In the genomic region with DNA sequence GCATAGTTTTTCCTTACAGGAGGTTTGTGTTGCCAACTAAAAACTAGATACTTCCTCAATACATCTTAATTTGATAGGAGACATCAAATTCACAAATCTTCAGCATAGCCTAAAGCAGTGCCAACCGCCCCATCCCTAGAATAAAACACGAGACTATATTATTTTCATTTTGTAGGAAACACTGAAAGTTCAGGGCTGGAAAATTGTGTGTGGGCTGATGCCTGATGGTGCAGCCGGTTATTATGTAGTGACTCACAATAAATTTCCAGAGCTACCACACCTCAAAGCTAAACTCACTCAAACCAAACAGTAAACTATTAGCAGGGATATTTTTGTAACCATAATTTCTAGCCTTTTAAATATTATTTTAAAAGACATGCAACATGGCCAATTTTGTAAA, we compare ENCODE assay signal across 29 mouse cellular contexts.
A peak's percentile ranks its signal among the peaks of the same experiment; 100 is the strongest.
DNase-seq lines count a peak whose midpoint lies in the region.
"Had no signal": no experiment of that assay in that cellular context is flagged by ENCODE, and none has a peak within 500 bp of the region (broad histone marks: within the 10 kb centered on the region; RNA-seq: fewer than 3 reads in every experiment).

No protein-coding gene starts in this region.

- H3K4me3 ChIP-seq in hindbrain, embryonic 10.5 days = no peak overlapping the region
- H3K4me3 ChIP-seq: embryonic facial prominence, embryonic 10.5 days; embryonic facial prominence, embryonic 15.5 days; forebrain, embryonic 12.5 days; heart, embryonic 10.5 days; heart, embryonic 15.5 days; hindbrain, embryonic 12.5 days; intestine, embryonic 15.5 days; left cerebral cortex, adult 2 months; liver, embryonic 15.5 days; midbrain, embryonic 10.5 days; neural tube, embryonic 13.5 days had no signal

- 96% methylated on average over 3 of the region's 3 CpGs for WGBS in hindbrain, embryonic 10.5 days

- peak; percentile 32 to 72 for DNase-seq in layer of hippocampus, adult 18-20 months (ENCODE audit: low spot score in 2 of 2)
- DNase-seq in layer of hippocampus, postnatal 25 days (ENCODE audit: extremely low spot score in 1 of 2, low spot score in 1 of 2) = no peak
- DNase-seq in right cerebral cortex, adult 18-20 months = peak; percentile 15
- DNase-seq in right cerebral cortex, postnatal 10 days (ENCODE audit: low spot score in 2 of 2) = no peak
- DNase-seq in layer of hippocampus, adult 9-11 months = peak; percentile 38
- no peak for DNase-seq in B cell, adult 2 months
- no peak for DNase-seq in hindbrain, embryonic 10.5 days (ENCODE audit: low spot score)
- DNase-seq: adrenal gland, adult 8-10 months; cerebellum, adult 8-10 months; cerebellum, postnatal 25 days; forebrain, postnatal 0 days; kidney, adult 2 months; kidney, postnatal 4 days; liver; lung, embryonic 14.5 days; right cerebral cortex, postnatal 4 days had no signal

- H3K27me3 ChIP-seq in hindbrain, embryonic 10.5 days (ENCODE audit: insufficient read depth, poor library complexity, severe bottlenecking) = no peaks in the 10 kb centered on the region
- H3K27me3 ChIP-seq: embryonic facial prominence, embryonic 15.5 days; forebrain, embryonic 12.5 days; heart, embryonic 15.5 days; hindbrain, embryonic 12.5 days; intestine, embryonic 15.5 days; liver, embryonic 15.5 days; neural tube, embryonic 13.5 days had no signal

- H3K4me1 ChIP-seq in hindbrain, embryonic 10.5 days (replicated peaks) = peaks cover 6% of the 10 kb centered on the region
- H3K4me1 ChIP-seq: embryonic facial prominence, embryonic 10.5 days; forebrain, embryonic 12.5 days; heart, embryonic 10.5 days; heart, embryonic 15.5 days; hindbrain, embryonic 12.5 days; intestine, embryonic 15.5 days; midbrain, embryonic 10.5 days had no signal

- no peaks in the 10 kb centered on the region for H3K36me3 ChIP-seq in hindbrain, embryonic 10.5 days
- H3K36me3 ChIP-seq: embryonic facial prominence, embryonic 10.5 days; embryonic facial prominence, embryonic 15.5 days; forebrain, embryonic 12.5 days; heart, embryonic 10.5 days; heart, embryonic 15.5 days; hindbrain, embryonic 12.5 days; intestine, embryonic 15.5 days; liver, embryonic 15.5 days; midbrain, embryonic 10.5 days; neural tube, embryonic 13.5 days had no signal

- H3K9me3 ChIP-seq in hindbrain, embryonic 10.5 days = no peaks in the 10 kb centered on the region
- H3K9me3 ChIP-seq: embryonic facial prominence, embryonic 10.5 days; embryonic facial prominence, embryonic 15.5 days; heart, embryonic 10.5 days; heart, embryonic 15.5 days; hindbrain, embryonic 12.5 days; intestine, embryonic 15.5 days; liver, embryonic 15.5 days; midbrain, embryonic 10.5 days; neural tube, embryonic 13.5 days had no signal

- no peak overlapping the region for H3K27ac ChIP-seq in hindbrain, embryonic 10.5 days
- H3K27ac ChIP-seq: embryonic facial prominence, embryonic 10.5 days; embryonic facial prominence, embryonic 15.5 days; forebrain, embryonic 12.5 days; heart, embryonic 10.5 days; heart, embryonic 15.5 days; hindbrain, embryonic 12.5 days; hindbrain, postnatal 0 days; intestine, embryonic 15.5 days; kidney, postnatal 0 days; left cerebral cortex, adult 2 months; liver, embryonic 15.5 days; midbrain, embryonic 10.5 days; neural tube, embryonic 13.5 days had no signal

Comparison
In these comparisons a context has a peak if more than half of its experiments do, and no peak if none do; other contexts are left out.
1. DNase-seq: peak in layer of hippocampus, adult 18-20 months (2 of 2), right cerebral cortex, adult 18-20 months (single experiment) and layer of hippocampus, adult 9-11 months (single experiment); none in layer of hippocampus, postnatal 25 days (0 of 2), right cerebral cortex, postnatal 10 days (0 of 2), B cell, adult 2 months (0 of 2) and hindbrain, embryonic 10.5 days (single experiment).